Mouse (Mus musculus): ENCODE measurements around the gene Pkd1l2. TPM values are rescaled to one million over a fixed set of nuclear protein-coding genes. Genes with fewer than 3 reads are reported as not detected.

Pkd1l2 gene
- total RNA-seq, 4 experiments from 2014 or later: 0.07 to 0.23 (median 0.09) TPM

DNA sequence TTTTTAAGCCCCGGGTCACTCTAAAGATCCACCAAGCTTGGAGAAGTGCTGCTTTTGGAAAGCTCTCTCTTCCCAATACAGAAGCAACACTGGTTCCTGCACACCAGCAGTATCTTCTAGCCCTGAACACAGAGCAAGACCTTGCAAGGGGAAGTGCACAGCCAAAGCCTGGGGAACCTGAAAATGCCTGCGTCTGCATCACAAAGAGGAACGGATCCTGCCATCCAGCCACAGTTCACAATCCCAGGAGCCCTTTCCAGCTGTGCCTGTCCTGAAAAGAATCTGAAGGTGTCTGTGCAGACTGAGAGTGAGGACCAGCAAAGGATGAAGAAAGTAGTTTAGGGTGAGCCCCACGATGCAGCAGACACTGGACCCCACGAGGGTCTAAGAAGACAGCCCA, 107.2 kb downstream of the Pkd1l2 start:
- no peak for DNase-seq (ENCODE audit: low spot score in 2 of 2)

- no peak for DNase-seq (ENCODE audit: low spot score in 2 of 2)
Measured at GRCm38 (mm10) chr8:116969531-116969930, 112.7 kb downstream of the Pkd1l2 start.

- DNase-seq (ENCODE audit: low spot score in 2 of 2): peak; percentile 53 to 95
Measured at GRCm38 (mm10) chr8:116954415-116954814, 127.8 kb downstream of the Pkd1l2 start.

DNA sequence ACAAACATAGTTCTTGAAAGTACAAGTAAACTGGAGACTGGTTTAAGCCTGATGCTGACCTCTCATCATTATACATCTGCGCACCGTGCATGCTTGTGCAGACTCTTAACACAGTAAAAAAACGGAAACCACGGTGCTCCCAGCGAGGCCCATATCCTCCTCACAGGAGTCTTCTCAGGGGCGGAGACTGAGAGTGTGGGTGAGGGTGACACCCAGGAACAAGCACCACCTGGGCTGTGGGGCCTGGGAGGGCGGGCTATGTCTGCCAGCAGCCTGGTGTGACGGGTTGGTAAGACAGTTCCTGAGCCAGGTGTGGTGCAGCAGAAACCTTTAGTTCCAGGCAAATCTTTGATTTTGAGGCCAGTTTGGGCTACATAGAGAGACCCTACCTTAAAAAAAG, 129.8 kb downstream of the Pkd1l2 start:
- DNase-seq (ENCODE audit: low spot score in 2 of 2): no peak

DNA sequence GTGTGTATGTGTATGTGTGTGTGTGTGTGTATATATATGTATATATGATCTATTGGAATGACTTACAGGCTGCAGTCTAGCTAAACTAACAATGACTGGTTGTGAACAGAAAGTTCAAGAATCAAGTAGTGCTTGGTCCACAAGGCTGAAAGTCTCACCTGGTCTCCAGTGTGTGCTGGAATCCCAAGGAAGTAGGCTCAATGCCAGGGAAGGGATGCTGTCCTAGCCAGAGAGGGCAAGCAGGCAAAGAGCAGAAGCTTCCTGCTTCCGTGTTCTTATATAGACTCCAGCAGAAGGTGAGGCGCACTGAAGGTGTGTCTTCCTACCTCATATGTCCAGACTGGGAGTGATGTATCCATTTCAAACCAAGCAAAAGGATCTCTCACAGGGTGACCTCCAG, 130.5 kb downstream of the Pkd1l2 start:
- no peak for DNase-seq (ENCODE audit: low spot score in 2 of 2)

DNA sequence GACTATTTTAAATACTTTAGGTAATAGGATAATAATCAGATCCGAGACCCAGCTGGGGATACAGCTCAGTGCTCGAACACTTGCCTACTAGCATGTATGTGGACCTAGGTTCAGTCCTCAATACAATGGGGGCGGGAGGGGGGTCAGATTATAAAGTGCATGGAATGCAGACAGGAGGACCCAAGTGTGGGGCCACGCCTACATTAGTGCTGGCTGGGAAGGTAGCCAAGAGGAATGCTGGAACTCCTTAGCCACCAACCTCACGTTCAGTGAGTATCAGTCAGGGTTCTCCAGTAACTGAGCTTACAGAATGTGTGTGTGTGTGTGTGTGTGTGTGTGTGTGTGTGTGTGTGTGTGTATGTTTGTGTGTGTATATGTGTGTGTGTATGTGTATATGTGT, 130.9 kb downstream of the Pkd1l2 start:
- no peak for DNase-seq (ENCODE audit: low spot score in 2 of 2)

GRCm38 (mm10) chr8:116947589-116947988, 134.7 kb downstream of the Pkd1l2 start:
- no peak for DNase-seq (ENCODE audit: low spot score in 2 of 2)

DNA sequence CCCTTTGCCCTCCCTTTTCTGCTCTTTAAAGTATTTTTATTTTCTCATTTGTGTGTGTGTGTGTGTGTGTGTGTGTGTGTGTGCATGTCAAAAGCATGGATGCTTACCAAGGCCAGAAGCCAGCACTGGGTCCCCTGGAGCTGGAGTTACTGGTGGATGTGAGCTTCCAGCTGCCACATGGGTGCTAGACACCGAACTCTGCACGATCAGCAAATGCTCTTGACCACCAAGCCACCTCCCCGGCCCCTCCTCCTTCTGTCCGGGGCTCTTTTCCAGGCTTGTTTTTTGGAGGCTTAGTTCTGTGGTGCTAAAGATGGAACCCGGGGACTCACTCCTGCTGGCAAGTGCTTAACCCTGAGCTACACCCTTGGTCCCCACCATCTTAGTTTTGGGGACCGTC, 135.4 kb downstream of the Pkd1l2 start:
- no peak for DNase-seq (ENCODE audit: low spot score in 2 of 2)

- peak; percentile 39 to 72 for DNase-seq (ENCODE audit: low spot score in 2 of 2)
Measured at GRCm38 (mm10) chr8:116946268-116946838, 135.9 kb downstream of the Pkd1l2 start.

Other genes starting within 250 kb of the Pkd1l2 start
- 10 to 100 TPM; 12.9 to 18.6 (median 16.0) TPM for gene Cmc2, start 161.0 kb downstream of the Pkd1l2 start, total RNA-seq (2022)
- gene Cenpn, start 160.7 kb downstream of the Pkd1l2 start, total RNA-seq (2022): 1 to 10 TPM; 1.7 to 3.6 (median 2.7) TPM
- 10 to 100 TPM; 66.7 to 75.1 (median 71.3) TPM for gene Atmin, start 139.1 kb downstream of the Pkd1l2 start, total RNA-seq (2022)
- gene 1700030J22Rik, start 103.5 kb downstream of the Pkd1l2 start, total RNA-seq (2022): 10 to 100 TPM; 10.7 to 11.9 (median 11.3) TPM
- 10 to 100 TPM; 40.5 to 44.8 (median 42.6) TPM for gene Gcsh, start 88.9 kb downstream of the Pkd1l2 start, total RNA-seq (2022)
- not detected for gene Bco1, start 13.4 kb upstream of the Pkd1l2 start, total RNA-seq (2022)
- gene Gan, start 75.7 kb upstream of the Pkd1l2 start, total RNA-seq (2022): 10 to 100 TPM; 17.0 to 18.2 (median 17.5) TPM
- gene Cmip, start 174.6 kb upstream of the Pkd1l2 start, total RNA-seq (2022): 100 to 1,000 TPM; 268 to 292 (median 275) TPM